Mouse (Mus musculus) lung, postnatal 0 days (tissue): ENCODE results near the gene Bahcc1. TPM values are rescaled to one million over a fixed set of nuclear protein-coding genes. Genes with fewer than 3 reads are reported as not detected.

ENCODE experiments used
- ATAC-seq: fragments of 200-750 bp; cut with Nextera tagmentation; 2 replicates; pipeline ENCODE4 v1.8.0; 2017; ENCODE audit warnings: moderate library complexity
- DNase-seq: peaks from one replicate; pipeline ENCODE4 v3.0.0-alpha.2; 2016; ENCODE audit warnings: low spot score
- H3K27ac ChIP-seq: fragments of 300-500 bp; sonication (generic); 2 replicates; pipeline ENCODE4 v1.5.1; 2014; ENCODE audit warnings: antibody characterized with exemption, mild to moderate bottlenecking, low read length, mixed read lengths
- H3K27me3 ChIP-seq: fragments of 300-500 bp; sonication (generic); replicated peaks from 2 replicates; pipeline ENCODE4 v1.6.1; 2014; ENCODE audit warnings: low read length, mixed read lengths; ENCODE audit not compliant: insufficient read depth
- H3K36me3 ChIP-seq: fragments of 300-500 bp; sonication (generic); 2 replicates; pipeline ENCODE4 v1.6.1; 2014; ENCODE audit warnings: low read length, mixed read lengths; ENCODE audit not compliant: insufficient read depth
- H3K4me1 ChIP-seq: fragments of 300-500 bp; sonication (generic); 2 replicates; pipeline ENCODE4 v1.6.1; 2014; ENCODE audit warnings: antibody characterized with exemption, low read depth, low read length, mixed read lengths; ENCODE audit not compliant: insufficient read depth
- H3K4me2 ChIP-seq: fragments of 300-500 bp; sonication (generic); replicated peaks from 2 replicates; pipeline ENCODE4 v1.6.1; 2014; ENCODE audit warnings: low read depth, mild to moderate bottlenecking, low read length, moderate library complexity, mixed read lengths
- H3K4me3 ChIP-seq: fragments of 300-500 bp; sonication (generic); 2 replicates; pipeline ENCODE4 v1.5.1; 2014; ENCODE audit warnings: low read depth, low read length
- H3K9ac ChIP-seq: fragments of 300-500 bp; sonication (generic); replicated peaks from 2 replicates; pipeline ENCODE4 v1.6.1; 2014; ENCODE audit warnings: low read depth, mild to moderate bottlenecking
- H3K9me3 ChIP-seq: fragments of 300-500 bp; sonication (generic); 2 replicates; pipeline ENCODE4 v1.6.1; 2016; ENCODE audit warnings: low read length, mixed read lengths
- CTCF ChIP-seq: IDR thresholded peaks from 2 replicates; pipeline ENCODE4 v1.5.1; 2016; ENCODE audit warnings: antibody characterized with exemption, mild to moderate bottlenecking
- EP300 ChIP-seq: IDR thresholded peaks from 2 replicates; pipeline ENCODE4 v1.6.1; 2016; ENCODE audit warnings: antibody characterized with exemption, mild to moderate bottlenecking, control low read depth
- WGBS: fragments of 180-500 bp; shearing (Covaris S2); extraction: QIAGEN DNeasy Blood & Tissue Kit; methylation state at CpG from one replicate; pipeline ENCODE4 v1.1.7; 2014; 5-methylcytosine and 5-hydroxymethylcytosine counted together
- polyA plus RNA-seq: library from polyadenylated mRNA; unstranded; fragments of >200 nt; fragmentation: Nextera tagmentation; extraction: Ambion mirVana; gene quantifications from 2 replicates; pipeline ENCODE4 v1.2.1, GENCODE M21; 2015

Bahcc1 gene
- polyA plus RNA-seq, 1 experiment from 2014 or later = 6.6 TPM

DNA sequence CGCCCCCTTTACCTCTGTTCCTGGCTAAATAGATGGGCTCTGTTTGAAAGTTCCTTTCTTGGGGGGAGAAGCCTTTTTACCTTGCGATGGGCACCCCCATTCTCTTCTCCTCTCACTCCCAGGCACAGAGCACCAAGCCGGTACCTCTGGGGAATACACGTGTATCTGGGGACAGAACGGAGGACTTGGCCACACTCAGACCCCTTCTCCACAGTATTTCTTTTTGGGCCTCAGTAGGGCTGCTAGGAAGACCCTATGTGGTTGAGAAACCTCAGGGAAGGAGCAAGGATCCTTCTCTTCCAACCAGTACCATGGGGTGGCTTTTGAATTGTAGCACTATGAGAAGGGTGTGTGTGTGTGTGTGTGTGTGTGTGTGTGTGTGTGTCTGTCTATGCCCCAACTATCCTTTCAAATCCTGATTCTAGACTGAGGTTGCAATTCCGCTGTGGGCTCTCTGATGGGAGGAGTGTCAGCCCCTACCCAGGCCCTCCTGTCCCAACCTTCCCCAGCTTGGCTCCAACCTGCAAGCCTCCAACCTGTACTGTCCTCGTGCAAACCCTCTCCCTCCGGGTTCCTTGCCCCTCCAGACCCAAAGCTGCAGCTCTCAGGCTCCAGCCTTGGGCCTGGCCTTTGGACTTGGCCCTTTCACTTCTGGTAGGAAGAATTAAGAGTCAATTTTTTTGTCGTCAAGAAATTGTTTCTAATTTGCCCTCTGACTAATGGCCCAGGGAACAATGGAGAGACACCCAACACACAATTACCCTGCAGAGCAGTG is 4.4 kb upstream of the Bahcc1 start:
- Histone ChIP-seq H3K9me3 (no peaks in the 10 kb centered on the region), H3K27ac (peak overlapping the region; percentile 94; the same call in 1 of the 2 replicates), H3K4me1 (peaks cover 42% of the 10 kb centered on the region), H3K27me3 (no peaks in the 10 kb centered on the region), H3K4me3 (peak overlapping the region; percentile 3; the same call in 1 of the 2 replicates), H3K9ac (no peak overlapping the region), H3K36me3 (no peaks in the 10 kb centered on the region), H3K4me2 (peak overlapping the region; percentile 87; the same call in 1 of the 2 replicates)
- 50% methylated on average over 9 of the region's 9 CpGs for WGBS
- TF ChIP-seq CTCF (no peak), EP300 (no peak)
- ATAC-seq (no peak), DNase-seq (peak; percentile 56)

DNA sequence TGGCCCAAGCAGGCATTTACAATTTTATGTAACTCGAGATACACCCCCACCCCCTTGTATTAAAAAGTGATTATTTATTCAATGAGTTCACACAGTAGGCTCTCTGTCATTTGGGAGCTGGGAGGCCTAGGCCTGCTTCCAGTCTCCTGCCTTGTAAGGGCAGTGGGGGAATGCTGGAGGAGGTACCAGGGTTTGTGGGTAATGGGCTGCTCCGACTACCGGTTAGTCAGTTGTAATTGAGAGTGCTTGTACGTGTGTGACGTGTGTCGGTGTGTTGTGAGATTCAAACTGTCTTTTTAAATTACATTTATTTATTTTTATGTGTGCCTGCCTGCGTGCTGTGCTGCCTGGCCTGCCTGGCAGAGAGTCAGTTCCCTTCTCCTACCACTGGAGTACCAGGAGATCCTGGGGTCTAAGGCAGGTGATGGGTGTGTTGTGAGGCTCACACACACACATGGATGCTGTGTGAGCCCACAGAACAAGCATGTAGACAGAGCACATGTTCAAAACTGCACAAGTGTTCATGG is 3.8 kb upstream of the Bahcc1 start:
- H3K27ac ChIP-seq = peak overlapping the region; percentile 94
- peak overlapping the region; percentile 87 for H3K4me2 ChIP-seq
- no peaks in the 10 kb centered on the region for H3K9me3 ChIP-seq
- H3K4me3 ChIP-seq = peak overlapping the region; percentile 75; the same call in 1 of the 2 replicates
- no peak for TF ChIP-seq EP300
- TF ChIP-seq CTCF = peak; percentile 39
- ATAC-seq (no peak), DNase-seq (no peak)
- 41% methylated on average over 7 of the region's 7 CpGs for WGBS
- H3K27me3 ChIP-seq = no peaks in the 10 kb centered on the region
- no peaks in the 10 kb centered on the region for H3K36me3 ChIP-seq
- peaks cover 37% of the 10 kb centered on the region for H3K4me1 ChIP-seq
- no peak overlapping the region for H3K9ac ChIP-seq

DNA sequence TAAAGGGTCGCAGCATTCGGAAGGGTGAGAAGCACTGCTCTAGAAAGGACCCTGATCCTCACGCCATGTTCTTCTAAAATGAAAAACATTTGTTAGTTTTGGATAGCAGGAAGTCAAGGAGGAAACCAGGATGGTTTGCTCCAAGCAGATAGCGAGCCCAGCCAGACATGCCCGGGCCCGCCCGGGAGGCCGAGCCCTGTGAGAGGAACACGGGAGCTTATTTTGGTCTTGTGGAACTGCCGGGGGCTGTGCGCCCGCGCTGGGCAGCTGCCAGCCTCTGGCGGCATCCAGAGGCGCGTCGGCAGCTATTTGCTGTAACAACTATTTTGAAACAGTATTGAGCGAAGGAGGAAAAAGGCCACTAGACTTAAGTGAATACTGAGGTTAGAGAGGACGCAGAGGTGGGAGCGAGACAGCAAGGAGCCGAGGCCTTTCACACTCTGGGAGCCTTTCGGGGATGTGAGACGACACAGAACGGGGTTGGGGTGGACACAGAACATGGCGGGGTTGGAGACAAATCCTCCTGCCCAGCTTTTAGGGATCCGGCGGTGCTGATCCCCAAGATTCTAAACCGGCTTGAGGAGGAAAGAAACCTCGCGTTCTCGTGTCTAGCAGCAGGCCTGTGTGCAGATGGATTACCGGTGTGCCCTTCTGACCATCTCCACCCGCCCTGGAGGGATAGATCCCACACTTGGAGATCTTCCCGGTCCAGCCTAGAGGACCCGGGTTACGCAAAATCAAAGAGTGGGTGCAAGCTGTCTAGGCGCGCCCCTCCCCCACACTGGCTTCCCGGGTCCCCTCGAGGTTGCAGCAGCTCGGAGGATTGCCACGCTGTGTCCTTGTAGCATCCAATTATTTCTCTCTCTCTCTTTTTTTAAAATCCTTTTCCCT is 2.6 kb upstream of the Bahcc1 start:
- Histone ChIP-seq H3K9me3 (no peaks in the 10 kb centered on the region), H3K27ac (peak overlapping the region; percentile 94), H3K4me3 (peak overlapping the region; percentile 75), H3K36me3 (no peaks in the 10 kb centered on the region), H3K27me3 (no peaks in the 10 kb centered on the region), H3K9ac (peak overlapping the region; percentile 87), H3K4me2 (peak overlapping the region; percentile 87), H3K4me1 (peaks cover 27% of the 10 kb centered on the region)
- DNase-seq = peak; percentile 89
- ATAC-seq = peak; percentile 29
- 1% methylated on average over 42 of the region's 42 CpGs for WGBS
- peak; percentile 83 for TF ChIP-seq EP300
- TF ChIP-seq CTCF = no peak

DNA sequence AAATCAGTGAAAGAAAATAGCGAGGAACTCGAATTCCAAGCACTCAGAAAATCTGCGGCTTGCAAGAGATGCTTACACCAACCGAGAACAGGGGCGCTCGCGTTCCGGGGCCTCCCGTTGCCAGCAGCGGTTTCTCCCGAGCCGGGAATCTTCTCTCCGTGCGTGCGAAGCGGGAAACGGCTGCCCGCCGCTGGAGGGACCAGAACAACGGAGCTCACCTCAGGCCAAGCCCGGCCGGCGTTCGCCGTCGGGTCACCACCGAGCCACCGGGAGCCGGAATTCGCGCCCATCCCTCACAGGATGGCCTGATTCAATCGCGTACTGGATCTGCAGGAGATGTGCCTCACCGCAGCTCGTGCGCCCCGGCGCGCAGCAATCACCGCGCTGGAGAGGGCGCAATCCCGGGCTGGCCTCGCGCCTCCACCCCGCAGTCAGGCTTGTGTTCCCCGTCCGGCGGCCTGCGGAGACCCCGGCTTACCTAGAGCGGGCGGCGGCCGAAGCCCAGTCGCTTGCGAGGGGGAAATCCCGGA is 1.8 kb upstream of the Bahcc1 start:
- Histone ChIP-seq H3K27ac (peak overlapping the region; percentile 94), H3K9me3 (no peaks in the 10 kb centered on the region), H3K9ac (peak overlapping the region; percentile 87), H3K4me3 (peak overlapping the region; percentile 75), H3K27me3 (no peaks in the 10 kb centered on the region), H3K36me3 (no peaks in the 10 kb centered on the region), H3K4me2 (peak overlapping the region; percentile 87), H3K4me1 (peaks cover 24% of the 10 kb centered on the region)
- TF ChIP-seq CTCF = peak; percentile 15; the same call in 1 of the 2 replicates
- TF ChIP-seq EP300 = no peak
- DNase-seq = peak; percentile 40
- ATAC-seq = peak; percentile 0; the same call in 1 of the 2 replicates
- WGBS = 2% methylated on average over 49 of the region's 58 CpGs

DNA sequence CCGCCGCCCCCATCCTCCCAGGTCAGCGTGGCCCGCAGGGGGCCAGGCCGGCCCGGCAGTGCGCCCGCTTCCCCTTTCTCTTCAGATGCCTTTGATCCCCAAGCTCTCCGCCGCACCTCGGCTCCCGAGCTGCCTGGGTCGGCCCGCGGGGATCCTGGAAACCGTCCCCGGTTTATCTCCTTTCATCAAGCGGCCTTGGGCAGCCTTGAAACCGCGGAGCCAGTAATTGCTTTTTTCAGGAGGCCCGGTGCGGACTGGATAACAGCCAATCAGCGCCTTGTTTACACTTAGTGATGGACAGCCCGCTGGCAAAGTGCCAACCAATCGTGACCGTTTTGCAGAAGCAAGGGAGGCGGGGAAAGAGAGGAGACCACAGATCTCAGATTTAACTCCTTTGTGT is 1.4 kb upstream of the Bahcc1 start:
- Histone ChIP-seq H3K27me3 (no peaks in the 10 kb centered on the region), H3K9me3 (no peaks in the 10 kb centered on the region), H3K4me2 (peak overlapping the region; percentile 98), H3K36me3 (no peaks in the 10 kb centered on the region), H3K9ac (peak overlapping the region; percentile 87), H3K4me1 (peaks cover 24% of the 10 kb centered on the region), H3K27ac (peak overlapping the region; percentile 94), H3K4me3 (peak overlapping the region; percentile 75)
- peak; percentile 99 for DNase-seq
- WGBS = under 1% methylated on average over 23 of the region's 27 CpGs
- ATAC-seq = peak; percentile 63
- TF ChIP-seq CTCF (no peak), EP300 (peak; percentile 93)
